Comparison of ENCODE assay signal across 11 mouse cellular contexts in genomic region chr11:88909388-88910036, GRCm38 (mm10). TPM values are rescaled to one million over a fixed set of nuclear protein-coding genes. Genes with fewer than 3 reads are reported as not detected.
A peak's percentile ranks its signal among the peaks of the same experiment; 100 is the strongest.
DNase-seq lines count a peak whose midpoint lies in the region; ATAC-seq lines count a peak whose summit lies in the region.
"Had no signal": no experiment of that assay in that cellular context is flagged by ENCODE, and none has a peak within 500 bp of the region (broad histone marks: within the 10 kb centered on the region; RNA-seq: fewer than 3 reads in every experiment).

No protein-coding gene starts in this region.

- ATAC-seq in kidney, embryonic 15.5 days (replicated peaks; ENCODE audit: low FRiP score), result no peak
- ATAC-seq: intestine, embryonic 16.5 days had no signal

- no peaks in the 10 kb centered on the region for H3K36me3 ChIP-seq in kidney, embryonic 15.5 days

- H3K27ac ChIP-seq in kidney, embryonic 15.5 days, result no peak overlapping the region

- no peaks in the 10 kb centered on the region for H3K27me3 ChIP-seq in kidney, embryonic 15.5 days
- H3K27me3 ChIP-seq: CH12.LX had no signal

- H3K4me3 ChIP-seq in kidney, embryonic 15.5 days (replicated peaks), result no peak overlapping the region

- H3K4me2 ChIP-seq in kidney, embryonic 15.5 days, result no peak overlapping the region

- 82% methylated on average over 8 of the region's 8 CpGs for WGBS in kidney, embryonic 15.5 days

- intact Hi-C loops in heart, postnatal 14 days (cut with DNase I), result loop anchor here (5.0 kb wide), 1 partner anchor 48 kb away; the partner anchor contains the start of gene Scpep1

- no peaks in the 10 kb centered on the region for H3K9me3 ChIP-seq in kidney, embryonic 15.5 days (replicated peaks)

- 0 out of 2 replicates have a peak, but pooled peaks cover 3% of the 10 kb centered on the region for H3K4me1 ChIP-seq in kidney, embryonic 15.5 days

- no peak overlapping the region for H3K9ac ChIP-seq in kidney, embryonic 15.5 days

- peak; percentile 88 for DNase-seq in kidney, adult 18-20 months
- peak; percentile 84 for DNase-seq in adrenal gland, postnatal 14 days
- DNase-seq in heart, postnatal 14 days, result peak; percentile 51 to 78
- peak; percentile 83 for DNase-seq in lung, postnatal 10 days
- DNase-seq in left cerebral cortex, adult 11 months (ENCODE audit: low spot score), result no peak
- no peak for DNase-seq in frontal cortex, postnatal 14 days (ENCODE audit: low spot score in 2 of 2)
- DNase-seq in embryo, embryonic 11 days, result no peak

RNA-seq across cellular contexts. Expression of gene Akap1, which starts 45.1 kb away (rescaled TPM):
- 20.8 and 22.2 TPM in 2 replicates for polyA plus RNA-seq in kidney, embryonic 15.5 days (2015; fragmentation: Nextera tagmentation; extraction: Ambion mirVana)
- 128 and 149 TPM in 2 replicates for total RNA-seq in adrenal gland, postnatal 14 days (2021)
- total RNA-seq in heart, postnatal 14 days (2021), result 100 to 1,000 TPM; 114 TPM

RNA-seq across cellular contexts. Expression of gene Scpep1, which starts 45.8 kb away (rescaled TPM):
- 128 and 130 TPM in 2 replicates for polyA plus RNA-seq in kidney, embryonic 15.5 days (2015; fragmentation: Nextera tagmentation; extraction: Ambion mirVana)
- 129 and 141 TPM in 2 replicates for total RNA-seq in adrenal gland, postnatal 14 days (2021)
- 10 to 100 TPM; 22.1 to 25.2 TPM for total RNA-seq in heart, postnatal 14 days (2021)

RNA-seq across cellular contexts. Expression of gene Elobl, which starts 57.2 kb away (rescaled TPM):
- polyA plus RNA-seq in kidney, embryonic 15.5 days (2015; fragmentation: Nextera tagmentation; extraction: Ambion mirVana), result not detected in 2 replicates
- not detected in 2 replicates for total RNA-seq in adrenal gland, postnatal 14 days (2021)
- not detected for total RNA-seq in heart, postnatal 14 days (2021)
- total RNA-seq: CH12.LX had no signal
- polyA plus RNA-seq: intestine, embryonic 16.5 days; liver, embryonic 16.5 days had no signal

Comparison
In these comparisons a context has a peak if more than half of its experiments do, and no peak if none do; other contexts are left out.
1. DNase-seq: peak in kidney, adult 18-20 months (single experiment), adrenal gland, postnatal 14 days (single experiment), heart, postnatal 14 days (2 of 2) and lung, postnatal 10 days (single experiment); none in left cerebral cortex, adult 11 months (single experiment), frontal cortex, postnatal 14 days (0 of 2) and embryo, embryonic 11 days (single experiment).